Mouse (Mus musculus) megakaryocyte, embryonic 14.5 days (primary cell): ENCODE measurements at regions not wholly inside any gene's neighbourhood (a gene's known extent, or its start where the extent isn't known, plus 50 kb on each side); places are given as distances from the start of the nearest gene placed in this dataset.

Experiments
- FLI1 ChIP-seq: IDR thresholded peaks from 2 replicates; pipeline ENCODE4 v1.6.1; 2012; ENCODE audit warnings: low read length, inconsistent platforms, mixed read lengths
- GATA1 ChIP-seq: IDR thresholded peaks from 3 replicates; pipeline ENCODE4 v1.6.1; 2012; ENCODE audit warnings: mixed read lengths, low read length, inconsistent platforms, borderline replicate concordance

- TF ChIP-seq GATA1 (no peak), FLI1 (no peak)
Measured at GRCm38 (mm10) chr9:13932001-13932508, 104.5 kb downstream of the Fam76b start.
